Mouse (Mus musculus): ENCODE results near the gene Nyap1. TPM values are rescaled to one million over a fixed set of nuclear protein-coding genes. Genes with fewer than 3 reads are reported as not detected.
A peak's percentile ranks its signal among the peaks of the same experiment; 100 is the strongest.

Gene Nyap1
- polyA plus RNA-seq, 1 experiment = 2.7 TPM

DNA sequence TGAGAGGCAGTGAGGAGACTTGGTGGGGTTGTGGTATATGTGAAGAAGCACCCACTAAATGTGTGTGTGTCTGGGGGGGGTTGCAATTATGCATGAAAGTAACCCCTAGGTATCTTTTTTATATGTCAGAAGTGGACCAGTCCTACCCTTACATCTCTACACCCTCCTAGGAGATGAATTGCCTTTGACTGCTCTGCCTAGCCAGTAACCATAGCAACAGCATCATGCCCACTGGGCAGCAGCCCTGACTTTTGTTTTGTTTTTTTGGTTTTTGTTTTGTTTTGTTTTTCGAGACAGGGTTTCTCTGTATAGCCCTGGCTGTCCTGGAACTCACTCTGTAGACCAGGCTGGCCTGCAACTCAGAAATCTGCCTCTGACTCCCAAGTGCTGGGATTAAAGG lies 27.1 kb upstream of the Nyap1 start:
- H3K4me2 ChIP-seq (ENCODE audit: low read depth) = no peak overlapping the region
- H3K36me3 ChIP-seq (ENCODE audit: control insufficient read depth, insufficient read depth) = no peaks in the 10 kb centered on the region
- no peak overlapping the region for H3ac ChIP-seq (ENCODE audit: control insufficient read depth, insufficient read length)
- no peak overlapping the region for H3K4me3 ChIP-seq
- no peaks in the 10 kb centered on the region for H3K79me2 ChIP-seq (ENCODE audit: control insufficient read depth, insufficient read depth)
- TF ChIP-seq USF1 (IDR thresholded peaks at IDR 0.05; ENCODE audit: low read depth) = no peak
- no peak for TF ChIP-seq POLR2AphosphoS2 (IDR thresholded peaks at IDR 0.05; ENCODE audit: insufficient read length, low read depth)
- no peak for TF ChIP-seq POLR2A (IDR thresholded peaks at IDR 0.05; ENCODE audit: insufficient read length, low read depth)
- no peak for TF ChIP-seq TCF3 (IDR thresholded peaks at IDR 0.05; ENCODE audit: insufficient read length, low read depth)
- H3K27me3 ChIP-seq (ENCODE audit: control insufficient read depth, insufficient read depth, insufficient read length) = no peaks in the 10 kb centered on the region

DNA sequence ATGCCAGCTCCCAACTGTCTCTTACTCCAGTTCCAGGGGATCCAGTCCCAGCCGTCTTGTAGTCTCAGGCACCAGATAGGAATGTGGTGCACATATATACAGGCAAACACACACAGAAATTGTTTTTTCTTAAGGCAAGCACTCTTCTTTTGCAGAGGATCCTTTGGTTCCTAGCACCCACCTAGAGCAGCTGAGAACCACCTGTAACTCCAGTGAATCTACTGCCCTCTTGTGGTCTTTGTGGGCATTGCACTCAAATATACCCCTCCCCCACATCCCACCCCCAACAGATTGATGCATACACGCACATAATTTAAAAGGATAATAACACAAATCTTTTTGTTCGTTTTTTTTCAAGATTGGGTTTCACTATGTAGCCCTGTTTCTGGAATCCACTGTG lies 24.9 kb upstream of the Nyap1 start:
- H3K36me3 ChIP-seq (ENCODE audit: control insufficient read depth, insufficient read depth) = no peaks in the 10 kb centered on the region
- no peaks in the 10 kb centered on the region for H3K27me3 ChIP-seq (ENCODE audit: control insufficient read depth, insufficient read depth, insufficient read length)
- no peak overlapping the region for H3K4me2 ChIP-seq (ENCODE audit: low read depth)
- TF ChIP-seq USF1 (IDR thresholded peaks at IDR 0.05; ENCODE audit: low read depth) = no peak
- H3ac ChIP-seq (ENCODE audit: control insufficient read depth, insufficient read length) = no peak overlapping the region
- no peak overlapping the region for H3K4me3 ChIP-seq
- no peaks in the 10 kb centered on the region for H3K79me2 ChIP-seq (ENCODE audit: control insufficient read depth, insufficient read depth)

DNA sequence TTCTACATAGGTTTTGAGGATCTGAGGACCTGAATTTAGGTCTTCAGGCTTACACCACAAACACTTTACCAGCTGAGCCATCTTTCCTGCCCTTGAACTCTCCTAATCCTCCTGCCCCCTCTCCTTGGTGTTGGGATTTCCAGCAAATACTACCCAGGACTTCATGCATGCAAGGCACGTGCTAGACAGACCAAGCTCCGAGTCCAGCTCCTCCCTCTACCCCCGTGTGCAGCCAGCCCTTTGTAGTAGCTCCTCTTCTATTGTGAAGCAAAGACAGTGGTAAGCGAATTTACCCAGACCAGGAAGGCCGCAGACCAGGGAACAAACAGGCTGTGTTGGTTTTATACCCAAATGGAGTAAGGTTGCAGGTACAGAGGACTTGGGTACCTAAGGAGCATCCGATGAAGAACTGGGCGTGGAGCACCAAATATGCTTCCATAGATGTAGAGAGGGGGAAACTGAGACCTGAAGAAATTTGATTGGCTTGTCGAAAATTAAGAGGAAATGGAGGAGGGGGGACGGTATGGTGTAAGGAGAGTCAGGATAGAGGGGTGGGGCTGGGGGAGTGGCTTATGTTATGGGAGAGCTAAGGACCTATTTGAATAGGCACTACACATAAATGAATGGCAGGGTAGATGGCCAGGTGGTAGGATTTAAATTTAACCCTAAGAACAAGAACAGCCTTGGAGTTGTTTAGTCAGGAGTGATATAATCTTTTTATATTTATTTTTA lies 23.4 kb upstream of the Nyap1 start:
- Histone ChIP-seq H3K79me2 (ENCODE audit: control insufficient read depth, insufficient read depth) (no peaks in the 10 kb centered on the region), H3ac (ENCODE audit: control insufficient read depth, insufficient read length) (no peak overlapping the region), H3K36me3 (ENCODE audit: control insufficient read depth, insufficient read depth) (no peaks in the 10 kb centered on the region), H3K27me3 (ENCODE audit: control insufficient read depth, insufficient read depth, insufficient read length) (no peaks in the 10 kb centered on the region), H3K4me3 (no peak overlapping the region), H3K4me2 (ENCODE audit: low read depth) (no peak overlapping the region)
- TF ChIP-seq TCF3 (IDR thresholded peaks at IDR 0.05; ENCODE audit: insufficient read length, low read depth) = no peak
- TF ChIP-seq MYOD1 (IDR thresholded peaks at IDR 0.05; ENCODE audit: control insufficient read depth in 1 of 3, insufficient read length in 2 of 3, low read depth in 2 of 3) = no peak

DNA sequence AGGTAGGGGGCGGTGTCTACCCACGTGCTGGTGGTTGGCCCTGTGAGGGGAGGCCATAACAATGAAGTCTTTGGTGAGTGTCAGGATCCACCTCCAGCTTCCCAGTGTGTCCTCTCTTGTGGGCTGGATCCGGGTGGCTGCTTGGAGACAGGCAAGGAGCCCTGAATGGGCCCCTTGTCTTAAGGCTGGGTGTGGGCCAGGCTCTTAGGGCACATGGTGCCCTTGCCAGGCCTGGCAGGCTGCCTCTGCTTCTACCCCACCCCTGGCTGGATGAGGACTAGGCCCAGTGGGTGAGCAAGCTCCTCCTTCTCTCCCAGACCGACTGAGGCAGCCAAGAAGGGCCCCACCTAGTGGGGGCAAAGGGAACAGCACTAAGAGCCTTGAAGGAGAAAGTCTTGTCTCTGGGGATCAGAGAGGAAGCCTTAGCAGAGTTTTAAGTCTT lies 18.6 kb upstream of the Nyap1 start:
- H3ac ChIP-seq (ENCODE audit: control insufficient read depth, insufficient read length) = no peak overlapping the region
- no peak overlapping the region for H3K4me3 ChIP-seq
- H3K4me2 ChIP-seq (ENCODE audit: low read depth) = peak overlapping the region; percentile 45
- H3K36me3 ChIP-seq (ENCODE audit: control insufficient read depth, insufficient read depth) = no peaks in the 10 kb centered on the region
- H3K79me2 ChIP-seq (ENCODE audit: control insufficient read depth, insufficient read depth) = no peaks in the 10 kb centered on the region
- no peak for TF ChIP-seq E2F4 (IDR thresholded peaks at IDR 0.05; ENCODE audit: insufficient read depth)
- no peak for TF ChIP-seq POLR2A (IDR thresholded peaks at IDR 0.05; ENCODE audit: insufficient read length, low read depth)
- H3K27me3 ChIP-seq (ENCODE audit: control insufficient read depth, insufficient read depth, insufficient read length) = no peaks in the 10 kb centered on the region

DNA sequence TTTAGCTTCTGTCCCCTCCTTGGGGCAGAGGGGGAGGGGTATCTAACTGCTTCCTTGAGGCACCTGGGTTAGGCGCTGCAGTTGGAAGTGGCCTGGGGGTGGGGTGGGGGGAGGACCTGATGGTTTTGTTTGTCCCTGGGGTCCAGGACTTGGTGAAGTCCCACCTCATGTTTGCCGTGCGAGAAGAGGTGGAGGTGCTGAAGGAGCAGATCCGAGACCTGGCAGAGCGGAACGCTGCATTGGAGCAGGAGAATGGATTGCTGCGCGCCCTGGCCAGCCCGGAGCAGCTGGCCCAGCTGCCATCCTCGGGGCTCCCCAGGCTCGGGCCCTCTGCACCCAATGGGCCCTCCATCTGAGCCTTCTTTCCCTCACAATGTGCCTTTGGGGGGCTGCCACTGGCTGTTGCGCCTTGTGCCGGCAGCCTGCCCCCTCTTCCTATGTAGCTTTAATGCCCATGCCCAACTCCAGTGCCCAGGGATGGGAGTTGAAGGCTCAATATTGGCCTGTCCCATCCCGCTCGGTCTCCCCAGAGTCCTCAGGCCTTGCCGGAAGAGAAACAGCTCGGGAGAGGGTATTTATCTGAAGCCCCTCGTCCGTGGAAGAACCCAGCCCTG lies 17.6 kb upstream of the Nyap1 start:
- H3K4me3 ChIP-seq = no peak overlapping the region
- no peak overlapping the region for H3K4me2 ChIP-seq (ENCODE audit: low read depth)
- no peaks in the 10 kb centered on the region for H3K79me2 ChIP-seq (ENCODE audit: control insufficient read depth, insufficient read depth)
- no peaks in the 10 kb centered on the region for H3K36me3 ChIP-seq (ENCODE audit: control insufficient read depth, insufficient read depth)
- no peaks in the 10 kb centered on the region for H3K27me3 ChIP-seq (ENCODE audit: control insufficient read depth, insufficient read depth, insufficient read length)
- no peak overlapping the region for H3ac ChIP-seq (ENCODE audit: control insufficient read depth, insufficient read length)
- TF ChIP-seq MYOD1 (IDR thresholded peaks at IDR 0.05; ENCODE audit: control insufficient read depth in 1 of 3, insufficient read length in 2 of 3, low read depth in 2 of 3) (no peak), CEBPB (IDR thresholded peaks at IDR 0.05; ENCODE audit: insufficient read depth, poor library complexity, severe bottlenecking) (no peak)

DNA sequence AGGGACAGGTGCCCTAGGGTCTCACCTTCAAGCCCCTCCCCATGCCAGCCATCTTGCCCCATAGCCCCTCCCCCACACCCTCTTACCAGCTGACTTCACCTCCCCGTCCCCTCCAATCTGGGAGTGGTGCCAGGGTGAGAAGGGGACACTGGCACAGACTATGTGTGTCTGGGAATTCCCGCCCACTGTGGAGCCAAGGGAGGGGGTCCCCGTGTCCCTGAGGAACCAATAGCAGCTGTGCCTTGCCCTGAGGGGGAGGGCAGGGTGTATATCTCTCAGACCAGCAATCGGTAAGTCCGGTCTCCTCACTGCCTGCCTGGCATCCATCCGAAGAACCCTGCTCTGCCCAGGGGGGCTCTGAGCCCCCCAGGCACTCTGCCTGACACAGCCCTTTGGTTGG lies 16.5 kb upstream of the Nyap1 start:
- Histone ChIP-seq H3K36me3 (ENCODE audit: control insufficient read depth, insufficient read depth) (no peaks in the 10 kb centered on the region), H3K27me3 (ENCODE audit: control insufficient read depth, insufficient read depth, insufficient read length) (no peaks in the 10 kb centered on the region), H3K4me2 (ENCODE audit: low read depth) (no peak overlapping the region), H3ac (ENCODE audit: control insufficient read depth, insufficient read length) (no peak overlapping the region), H3K4me3 (no peak overlapping the region), H3K79me2 (ENCODE audit: control insufficient read depth, insufficient read depth) (no peaks in the 10 kb centered on the region)
- TF ChIP-seq SRF (IDR thresholded peaks at IDR 0.05; ENCODE audit: control insufficient read depth, insufficient read length, low read depth) = no peak
- no peak for TF ChIP-seq POLR2A (IDR thresholded peaks at IDR 0.05; ENCODE audit: insufficient read length, low read depth)
- TF ChIP-seq TCF3 (IDR thresholded peaks at IDR 0.05; ENCODE audit: insufficient read length, low read depth) = no peak
- no peak for TF ChIP-seq MYOG (IDR thresholded peaks at IDR 0.05; ENCODE audit: control insufficient read depth in 1 of 3, insufficient read depth in 1 of 3, insufficient read length in 2 of 3, low read depth in 2 of 3)
- no peak for TF ChIP-seq TCF12 (IDR thresholded peaks at IDR 0.05; ENCODE audit: insufficient read depth, poor library complexity, severe bottlenecking)
- no peak for TF ChIP-seq CEBPB (IDR thresholded peaks at IDR 0.05; ENCODE audit: insufficient read depth, poor library complexity, severe bottlenecking)
- TF ChIP-seq MYOD1 (IDR thresholded peaks at IDR 0.05; ENCODE audit: control insufficient read depth in 1 of 3, insufficient read length in 2 of 3, low read depth in 2 of 3) = no peak
- no peak for TF ChIP-seq REST (IDR thresholded peaks at IDR 0.05; ENCODE audit: insufficient read depth, insufficient read length)
- no peak for TF ChIP-seq MAX (IDR thresholded peaks at IDR 0.05; ENCODE audit: low read depth)
- TF ChIP-seq POLR2AphosphoS2 (IDR thresholded peaks at IDR 0.05; ENCODE audit: insufficient read length, low read depth) = no peak
- no peak for TF ChIP-seq USF1 (IDR thresholded peaks at IDR 0.05; ENCODE audit: low read depth)
- TF ChIP-seq E2F4 (IDR thresholded peaks at IDR 0.05; ENCODE audit: insufficient read depth) = no peak

Data from myocyte (in vitro differentiated cells).